Mouse (Mus musculus) G1E (cell line): ENCODE data around the gene Cdk2ap1.

ENCODE experiments used
- CTCF ChIP-seq: IDR thresholded peaks from 2 replicates; pipeline ENCODE4 v1.5.1; 2012; ENCODE audit warnings: low read depth, low read length, inconsistent platforms, mixed read lengths
- GATA1 ChIP-seq: IDR thresholded peaks from 2 replicates; pipeline ENCODE4 v1.6.1; 2012; ENCODE audit warnings: borderline replicate concordance, low read length, inconsistent platforms, mixed read lengths
- POLR2AphosphoS5 ChIP-seq: IDR thresholded peaks from 2 replicates; pipeline ENCODE4 v1.6.1; 2012; ENCODE audit warnings: low read depth, low read length, inconsistent platforms; ENCODE audit not compliant: insufficient replicate concordance
- TAL1 ChIP-seq: conservative IDR thresholded peaks from 2 replicates; pipeline ENCODE4 v1.6.1; 2012; ENCODE audit warnings: low read depth, low read length, inconsistent platforms, mixed read lengths

DNA sequence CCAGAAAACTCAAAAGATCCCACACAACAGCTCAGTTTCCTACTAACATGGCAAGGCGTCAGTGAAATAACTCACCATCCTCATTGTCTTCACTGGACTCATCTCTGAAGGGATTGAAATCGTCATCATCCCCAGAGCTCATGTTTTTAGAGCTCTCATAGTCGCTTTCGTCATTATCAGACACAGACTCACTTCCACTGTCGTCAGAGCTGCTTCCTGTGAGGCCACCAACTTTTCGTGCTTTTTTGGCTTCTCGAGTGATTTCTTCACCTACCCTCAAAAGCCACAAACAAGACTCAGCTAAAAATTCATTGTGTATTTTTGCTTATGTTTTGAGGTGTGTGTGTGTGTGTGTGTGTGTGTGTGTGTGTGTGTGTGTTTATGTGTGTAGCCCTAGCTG lies 30.8 kb upstream of the Cdk2ap1 start:
- no peak for TF ChIP-seq CTCF
- TF ChIP-seq POLR2AphosphoS5, result no peak
- no peak for TF ChIP-seq GATA1
- TF ChIP-seq TAL1, result no peak
